Mouse (Mus musculus): ENCODE measurements around the gene Gm3278.
"Not testable (repeated sequence)": the region's sequence is repeated elsewhere in the genome, so short reads cannot be mapped to it uniquely, and the experiment has no call there.

GRCm38 (mm10) chr14:4892116-4892515 lies at the start of gene Gm3278:
- TF ChIP-seq CTCF (IDR thresholded peaks at IDR 0.05; ENCODE audit: control insufficient read depth, insufficient read depth, insufficient read length); MYOG (IDR thresholded peaks at IDR 0.05; ENCODE audit: control insufficient read depth, extremely low read depth, insufficient read length); USF1 (IDR thresholded peaks at IDR 0.05; ENCODE audit: low read depth); CEBPB (IDR thresholded peaks at IDR 0.05; ENCODE audit: low read depth); MAX (IDR thresholded peaks at IDR 0.05); FOSL1 (IDR thresholded peaks at IDR 0.05; ENCODE audit: insufficient read depth, low read length, poor library complexity, severe bottlenecking): not testable (repeated sequence)
